Mouse (Mus musculus) myocyte (in vitro differentiated cells): ENCODE results near the gene Antxr1. TPM values are rescaled to one million over a fixed set of nuclear protein-coding genes. Genes with fewer than 3 reads are reported as not detected.

Experiments used
- H3K27me3 ChIP-seq: one replicate; pipeline ENCODE4 v1.6.1; 2011; ENCODE audit not compliant: control insufficient read depth, insufficient read depth, insufficient read length
- H3K36me3 ChIP-seq: one replicate; pipeline ENCODE4 v1.6.1; 2011; ENCODE audit not compliant: control insufficient read depth, insufficient read depth
- H3K4me2 ChIP-seq: one replicate; pipeline ENCODE4 v1.6.1; 2011; ENCODE audit warnings: low read depth, control low read depth
- H3K4me3 ChIP-seq: one replicate; pipeline ENCODE4 v1.5.1; 2011; ENCODE audit warnings: mild to moderate bottlenecking, control low read depth, moderate library complexity
- H3K79me2 ChIP-seq: one replicate; pipeline ENCODE4 v1.6.1; 2011; ENCODE audit not compliant: control insufficient read depth, insufficient read depth
- H3ac ChIP-seq: one replicate; pipeline ENCODE4 v1.6.1; 2011; ENCODE audit not compliant: control insufficient read depth, insufficient read length
- CEBPB ChIP-seq: IDR thresholded peaks from 2 replicates; pipeline ENCODE4 v1.6.1; 2011; ENCODE audit warnings: mild to moderate bottlenecking, moderate library complexity; ENCODE audit not compliant: poor library complexity, insufficient read depth, severe bottlenecking
- E2F4 ChIP-seq: IDR thresholded peaks from one replicate; pipeline ENCODE4 v1.6.1; 2011; ENCODE audit warnings: mild to moderate bottlenecking, control low read depth, moderate library complexity; ENCODE audit not compliant: insufficient read depth
- MAX ChIP-seq: IDR thresholded peaks from one replicate; pipeline ENCODE4 v1.6.1; 2011; ENCODE audit warnings: low read depth, mild to moderate bottlenecking, control low read depth
- MYOD1 ChIP-seq, 3 experiments: IDR thresholded peaks; one replicate each; pipeline ENCODE4 v1.6.1; 2011; ENCODE audit warnings: control low read depth in 2 of 3, low read depth in 2 of 3, mild to moderate bottlenecking in 2 of 3, moderate library complexity in 1 of 3; ENCODE audit not compliant: insufficient read length in 2 of 3, control insufficient read depth in 1 of 3
- MYOG ChIP-seq, 3 experiments: IDR thresholded peaks; one replicate each; pipeline ENCODE4 v1.6.1; 2011; ENCODE audit warnings: control low read depth in 2 of 3, low read depth in 2 of 3, mild to moderate bottlenecking in 2 of 3; ENCODE audit not compliant: insufficient read length in 2 of 3, control insufficient read depth in 1 of 3, insufficient read depth in 1 of 3
- POLR2A ChIP-seq: IDR thresholded peaks from one replicate; pipeline ENCODE4 v1.6.1; 2011; ENCODE audit warnings: low read depth, mild to moderate bottlenecking, control low read depth, moderate library complexity; ENCODE audit not compliant: insufficient read length
- POLR2AphosphoS2 ChIP-seq: IDR thresholded peaks from one replicate; pipeline ENCODE4 v1.6.1; 2011; ENCODE audit warnings: low read depth, control low read depth; ENCODE audit not compliant: insufficient read length
- REST ChIP-seq: IDR thresholded peaks from one replicate; pipeline ENCODE4 v1.6.1; 2011; ENCODE audit warnings: mild to moderate bottlenecking, control low read depth, moderate library complexity; ENCODE audit not compliant: insufficient read depth, insufficient read length
- SRF ChIP-seq: IDR thresholded peaks from one replicate; pipeline ENCODE4 v1.6.1; 2011; ENCODE audit warnings: low read depth; ENCODE audit not compliant: control insufficient read depth, insufficient read length
- TCF12 ChIP-seq: IDR thresholded peaks from one replicate; pipeline ENCODE4 v1.6.1; 2011; ENCODE audit warnings: mild to moderate bottlenecking, control low read depth; ENCODE audit not compliant: poor library complexity, insufficient read depth, severe bottlenecking
- TCF3 ChIP-seq: IDR thresholded peaks from one replicate; pipeline ENCODE4 v1.6.1; 2011; ENCODE audit warnings: low read depth, control low read depth; ENCODE audit not compliant: insufficient read length
- USF1 ChIP-seq: IDR thresholded peaks from one replicate; pipeline ENCODE4 v1.6.1; 2011; ENCODE audit warnings: low read depth, mild to moderate bottlenecking, control low read depth, moderate library complexity
- polyA plus RNA-seq: library from polyadenylated mRNA; unstranded; fragments of >200 nt; fragmentation: generic; extraction: Trizol; gene quantifications from one replicate; pipeline ENCODE4 v1.2.1, GENCODE M21; 2012; ENCODE audit warnings: missing spikeins

Gene Antxr1
- polyA plus RNA-seq, 1 experiment: 8.6 TPM

DNA sequence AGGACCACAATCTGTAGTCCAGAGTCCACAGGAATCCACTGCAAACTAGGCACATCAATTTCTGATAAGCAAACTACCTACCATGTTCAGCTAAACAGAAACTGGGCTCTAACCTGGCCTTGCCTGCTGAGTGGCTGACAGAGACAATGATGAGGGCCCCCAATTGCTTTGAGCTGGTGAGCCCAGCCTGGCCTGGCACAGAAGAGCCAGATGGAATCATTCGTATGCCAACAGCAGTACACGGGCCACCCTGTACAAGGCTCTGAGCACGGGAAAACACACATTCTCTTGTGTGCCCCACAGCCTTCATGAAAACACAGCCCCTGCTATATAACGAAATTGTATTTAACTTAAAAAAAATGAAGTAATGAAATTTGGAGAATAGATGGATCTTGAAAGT, 128.8 kb downstream of the Antxr1 start:
- Histone ChIP-seq H3K27me3 (no peaks in the 10 kb centered on the region), H3ac (no peak overlapping the region), H3K4me2 (no peak overlapping the region), H3K4me3 (no peak overlapping the region), H3K36me3 (peaks cover 4% of the 10 kb centered on the region), H3K79me2 (no peaks in the 10 kb centered on the region)
- TF ChIP-seq TCF3: no peak
- no peak for TF ChIP-seq REST
- no peak for TF ChIP-seq SRF
- TF ChIP-seq MYOD1 (IDR thresholded peaks at IDR 0.05; ENCODE audit: control insufficient read depth in 1 of 3, insufficient read length in 2 of 3, low read depth in 2 of 3): no peak
- no peak for TF ChIP-seq POLR2A

DNA sequence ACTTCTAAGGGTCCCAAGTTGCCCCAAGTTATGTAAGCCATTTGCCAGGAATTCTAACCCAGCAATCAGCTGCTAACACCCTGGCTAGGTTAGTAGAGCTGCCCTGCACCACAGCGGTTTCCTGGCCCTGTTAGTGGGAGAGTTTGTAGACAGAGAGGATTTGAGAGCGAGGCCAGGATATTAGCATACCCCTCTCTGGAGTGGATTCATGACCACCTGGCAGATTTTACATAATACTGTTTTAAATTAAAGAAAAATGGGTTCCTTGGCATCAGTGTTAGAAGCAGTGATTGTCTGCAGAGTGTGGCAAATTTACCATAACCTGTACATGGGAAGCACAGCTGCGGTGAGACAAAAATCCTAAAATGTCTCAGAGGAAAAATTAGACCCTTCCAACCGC, 132.2 kb downstream of the Antxr1 start:
- TF ChIP-seq REST (no peak), MYOD1 (IDR thresholded peaks at IDR 0.05; ENCODE audit: control insufficient read depth in 1 of 3, insufficient read length in 2 of 3, low read depth in 2 of 3) (no peak), USF1 (no peak), POLR2A (no peak), MAX (no peak), MYOG (IDR thresholded peaks at IDR 0.05; ENCODE audit: control insufficient read depth in 1 of 3, insufficient read depth in 1 of 3, insufficient read length in 2 of 3, low read depth in 2 of 3) (no peak)
- no peaks in the 10 kb centered on the region for H3K36me3 ChIP-seq
- no peak overlapping the region for H3K4me3 ChIP-seq
- H3K4me2 ChIP-seq: no peak overlapping the region
- H3ac ChIP-seq: no peak overlapping the region
- no peaks in the 10 kb centered on the region for H3K27me3 ChIP-seq
- H3K79me2 ChIP-seq: no peaks in the 10 kb centered on the region

DNA sequence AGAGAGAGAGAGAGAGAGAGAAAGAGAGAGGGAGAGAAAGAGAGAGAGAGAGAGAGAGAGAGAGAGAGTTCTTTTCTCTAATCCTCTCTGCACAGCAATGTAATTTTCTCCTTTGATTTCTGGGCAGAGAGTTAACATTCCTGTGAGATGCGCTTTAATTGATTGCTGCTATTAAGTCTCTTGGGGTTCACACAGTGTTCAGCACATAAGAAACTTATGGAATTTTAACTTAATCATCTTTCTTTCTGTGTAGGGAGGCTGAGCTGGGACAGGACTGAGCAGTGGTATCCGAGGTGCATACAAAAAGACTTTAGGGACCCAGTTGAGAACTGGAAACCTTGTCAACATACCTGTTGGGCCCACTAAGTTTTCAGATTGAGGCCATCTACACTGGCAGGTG, 132.6 kb downstream of the Antxr1 start:
- Histone ChIP-seq H3K36me3 (no peaks in the 10 kb centered on the region), H3K4me2 (no peak overlapping the region), H3K79me2 (no peaks in the 10 kb centered on the region), H3K4me3 (no peak overlapping the region), H3K27me3 (no peaks in the 10 kb centered on the region), H3ac (no peak overlapping the region)
- TF ChIP-seq USF1 (no peak), MYOD1 (IDR thresholded peaks at IDR 0.05; ENCODE audit: control insufficient read depth in 1 of 3, insufficient read length in 2 of 3, low read depth in 2 of 3) (no peak), POLR2AphosphoS2 (no peak), MAX (no peak), E2F4 (no peak), POLR2A (no peak), REST (no peak), TCF3 (no peak), CEBPB (no peak)

DNA sequence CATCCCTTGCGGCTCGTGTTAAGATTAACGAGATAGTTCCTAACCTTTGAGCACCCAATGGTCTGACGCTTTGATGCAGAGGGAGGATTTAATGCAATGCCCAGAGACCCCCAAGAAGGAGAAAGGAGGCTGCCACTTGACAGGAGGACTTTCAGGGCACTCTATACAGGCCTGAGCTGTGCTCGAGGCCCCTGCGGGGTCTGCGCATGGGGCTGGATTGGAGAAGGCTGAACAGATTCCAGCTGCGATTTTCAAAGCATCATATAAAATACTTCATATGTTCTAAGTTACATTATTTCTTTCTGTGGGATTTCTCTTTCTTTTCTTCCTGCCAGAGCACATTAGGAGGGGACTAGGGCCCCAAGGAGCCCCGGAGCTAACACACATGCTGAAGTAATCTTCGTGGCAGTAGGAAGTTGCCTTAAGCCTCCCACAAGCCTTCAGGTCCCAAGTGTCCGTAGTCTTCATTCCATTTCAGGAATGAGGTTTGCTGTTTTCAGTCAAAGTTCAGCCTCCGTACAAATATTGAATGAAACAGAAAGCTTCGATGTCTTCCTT, 133.5 kb downstream of the Antxr1 start:
- TF ChIP-seq POLR2AphosphoS2 (no peak), TCF12 (no peak), POLR2A (no peak), MAX (no peak)
- no peaks in the 10 kb centered on the region for H3K36me3 ChIP-seq

DNA sequence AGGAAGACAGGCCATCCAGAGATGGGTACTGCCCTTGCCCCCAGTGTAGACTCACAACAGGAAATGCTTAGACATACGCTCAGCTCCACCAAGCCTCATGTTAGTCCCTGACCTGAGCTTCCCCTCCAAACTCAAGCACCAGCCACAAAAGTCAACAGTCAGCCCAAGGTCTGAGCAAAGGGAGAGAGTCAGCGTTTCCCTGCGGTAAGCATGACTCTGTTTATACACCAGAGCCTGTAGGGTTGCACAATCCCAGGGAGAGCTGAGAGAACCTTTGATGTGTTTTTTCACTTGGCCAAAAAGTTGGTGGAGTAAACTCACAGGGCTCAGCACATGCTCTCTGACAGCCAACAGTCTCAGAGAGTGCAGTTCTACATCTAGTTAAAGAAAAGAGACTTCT, 145.9 kb downstream of the Antxr1 start:
- no peak overlapping the region for H3ac ChIP-seq
- peak; percentile 98 for TF ChIP-seq CEBPB
- TF ChIP-seq POLR2A: no peak
- H3K4me3 ChIP-seq: no peak overlapping the region
- no peaks in the 10 kb centered on the region for H3K79me2 ChIP-seq
- H3K27me3 ChIP-seq: no peaks in the 10 kb centered on the region
- H3K4me2 ChIP-seq: no peak overlapping the region
- H3K36me3 ChIP-seq: no peaks in the 10 kb centered on the region

More for the DNA sequence above, 133.5 kb downstream of the Antxr1 start:
- Histone ChIP-seq H3K79me2 (no peaks in the 10 kb centered on the region), H3K4me2 (no peak overlapping the region), H3K27me3 (no peaks in the 10 kb centered on the region), H3K4me3 (no peak overlapping the region), H3ac (no peak overlapping the region)

DNA sequence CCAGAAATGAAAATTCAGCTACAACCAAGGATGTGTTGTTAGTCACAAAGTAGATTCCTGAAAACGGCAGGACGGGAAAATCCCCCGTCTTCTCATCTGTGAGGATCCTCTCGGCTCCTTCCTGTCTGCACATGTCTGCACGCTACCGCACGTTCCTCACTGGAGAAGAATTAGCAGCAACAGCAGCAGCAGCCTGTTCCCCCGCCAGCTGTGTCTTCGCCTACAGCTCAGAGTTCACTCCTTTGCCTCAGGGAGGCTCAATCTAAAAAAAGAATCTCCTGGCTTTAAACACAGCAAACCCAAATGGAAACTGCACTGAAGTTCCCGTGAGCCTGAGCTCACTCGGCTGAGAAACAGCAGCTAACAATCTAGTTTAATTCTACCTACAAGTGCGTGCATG, 148.6 kb downstream of the Antxr1 start:
- TF ChIP-seq TCF12 (no peak), MYOG (IDR thresholded peaks at IDR 0.05; ENCODE audit: control insufficient read depth in 1 of 3, insufficient read depth in 1 of 3, insufficient read length in 2 of 3, low read depth in 2 of 3) (no peak), SRF (no peak), POLR2A (no peak), REST (no peak), TCF3 (no peak), MYOD1 (IDR thresholded peaks at IDR 0.05; ENCODE audit: control insufficient read depth in 1 of 3, insufficient read length in 2 of 3, low read depth in 2 of 3) (no peak)
- no peak overlapping the region for H3ac ChIP-seq
- H3K27me3 ChIP-seq: no peaks in the 10 kb centered on the region
- no peaks in the 10 kb centered on the region for H3K36me3 ChIP-seq
- no peak overlapping the region for H3K4me3 ChIP-seq
- no peaks in the 10 kb centered on the region for H3K79me2 ChIP-seq
- no peak overlapping the region for H3K4me2 ChIP-seq
